Mouse (Mus musculus) lung, postnatal 0 days (tissue): ENCODE data around the gene Tmem56. TPM values are rescaled to one million over a fixed set of nuclear protein-coding genes. Genes with fewer than 3 reads are reported as not detected.

Source experiments
- ATAC-seq: fragments of 200-750 bp; cut with Nextera tagmentation; 2 replicates; pipeline ENCODE4 v1.8.0; 2017; ENCODE audit warnings: moderate library complexity
- DNase-seq: peaks from one replicate; pipeline ENCODE4 v3.0.0-alpha.2; 2016; ENCODE audit warnings: low spot score
- H3K27ac ChIP-seq: fragments of 300-500 bp; sonication (generic); 2 replicates; pipeline ENCODE4 v1.5.1; 2014; ENCODE audit warnings: antibody characterized with exemption, mild to moderate bottlenecking, low read length, mixed read lengths
- H3K27me3 ChIP-seq: fragments of 300-500 bp; sonication (generic); replicated peaks from 2 replicates; pipeline ENCODE4 v1.6.1; 2014; ENCODE audit warnings: low read length, mixed read lengths; ENCODE audit not compliant: insufficient read depth
- H3K36me3 ChIP-seq: fragments of 300-500 bp; sonication (generic); 2 replicates; pipeline ENCODE4 v1.6.1; 2014; ENCODE audit warnings: low read length, mixed read lengths; ENCODE audit not compliant: insufficient read depth
- H3K4me1 ChIP-seq: fragments of 300-500 bp; sonication (generic); 2 replicates; pipeline ENCODE4 v1.6.1; 2014; ENCODE audit warnings: antibody characterized with exemption, low read depth, low read length, mixed read lengths; ENCODE audit not compliant: insufficient read depth
- H3K4me2 ChIP-seq: fragments of 300-500 bp; sonication (generic); replicated peaks from 2 replicates; pipeline ENCODE4 v1.6.1; 2014; ENCODE audit warnings: low read depth, mild to moderate bottlenecking, low read length, moderate library complexity, mixed read lengths
- H3K4me3 ChIP-seq: fragments of 300-500 bp; sonication (generic); 2 replicates; pipeline ENCODE4 v1.5.1; 2014; ENCODE audit warnings: low read depth, low read length
- H3K9ac ChIP-seq: fragments of 300-500 bp; sonication (generic); replicated peaks from 2 replicates; pipeline ENCODE4 v1.6.1; 2014; ENCODE audit warnings: low read depth, mild to moderate bottlenecking
- H3K9me3 ChIP-seq: fragments of 300-500 bp; sonication (generic); 2 replicates; pipeline ENCODE4 v1.6.1; 2016; ENCODE audit warnings: low read length, mixed read lengths
- CTCF ChIP-seq: IDR thresholded peaks from 2 replicates; pipeline ENCODE4 v1.5.1; 2016; ENCODE audit warnings: antibody characterized with exemption, mild to moderate bottlenecking
- EP300 ChIP-seq: IDR thresholded peaks from 2 replicates; pipeline ENCODE4 v1.6.1; 2016; ENCODE audit warnings: antibody characterized with exemption, mild to moderate bottlenecking, control low read depth
- WGBS: fragments of 180-500 bp; shearing (Covaris S2); extraction: QIAGEN DNeasy Blood & Tissue Kit; methylation state at CpG from one replicate; pipeline ENCODE4 v1.1.7; 2014; 5-methylcytosine and 5-hydroxymethylcytosine counted together
- polyA plus RNA-seq: library from polyadenylated mRNA; unstranded; fragments of >200 nt; fragmentation: Nextera tagmentation; extraction: Ambion mirVana; gene quantifications from 2 replicates; pipeline ENCODE4 v1.2.1, GENCODE M21; 2015

Gene Tmem56
- polyA plus RNA-seq, 1 experiment from 2014 or later: 1.5 TPM

DNA sequence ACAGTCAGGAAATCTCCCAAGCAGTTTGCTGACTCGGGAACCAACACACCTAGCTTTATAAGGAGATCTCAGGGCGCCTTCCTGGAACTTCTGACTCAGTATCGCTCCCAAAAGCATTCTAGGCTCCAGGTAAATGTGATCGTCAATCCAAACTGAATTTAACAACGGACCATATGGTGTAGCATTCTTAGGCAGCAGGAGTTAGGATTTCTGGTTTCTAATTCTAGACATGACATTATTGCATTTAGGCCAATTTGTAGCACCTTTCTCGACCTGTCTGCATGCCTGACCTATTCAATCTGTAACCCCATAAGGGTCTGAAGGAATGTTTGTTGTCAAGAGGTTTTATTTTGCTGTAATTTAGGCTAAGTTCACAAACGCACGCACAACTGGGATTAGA, 7.8 kb upstream of the Tmem56 start:
- no peaks in the 10 kb centered on the region for H3K27me3 ChIP-seq
- no peaks in the 10 kb centered on the region for H3K9me3 ChIP-seq
- DNase-seq (no peak), ATAC-seq (no peak)
- H3K9ac ChIP-seq: no peak overlapping the region
- H3K27ac ChIP-seq: no peak overlapping the region
- H3K36me3 ChIP-seq: no peaks in the 10 kb centered on the region
- WGBS: 71% methylated on average over 8 of the region's 8 CpGs
- peak overlapping the region; percentile 64 for H3K4me2 ChIP-seq
- TF ChIP-seq CTCF (no peak), EP300 (no peak)
- no peaks in the 10 kb centered on the region; the same call in 1 of the 2 replicates for H3K4me1 ChIP-seq
- H3K4me3 ChIP-seq: peak overlapping the region; percentile 69

DNA sequence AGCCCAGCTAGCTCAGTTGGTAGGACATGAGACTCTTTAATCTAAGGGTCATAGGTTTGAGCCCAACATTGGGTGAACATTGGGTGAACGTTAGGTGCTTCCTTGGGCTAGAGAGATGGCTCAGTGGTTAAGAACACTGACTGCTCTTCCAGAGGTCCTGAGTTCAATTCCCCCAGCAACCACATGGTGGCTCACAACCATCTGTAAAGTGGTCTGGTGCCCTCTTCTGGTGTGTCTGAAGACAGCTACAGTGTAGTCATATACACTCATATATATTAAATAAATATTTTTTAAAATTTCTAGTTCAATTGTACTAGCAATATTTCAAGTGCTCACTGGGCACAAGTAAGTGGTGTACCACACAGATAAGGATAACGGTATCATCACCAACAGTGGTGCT, 4.3 kb upstream of the Tmem56 start:
- ATAC-seq: no peak
- H3K9ac ChIP-seq: no peak overlapping the region
- no peak for DNase-seq
- H3K4me3 ChIP-seq: no peak overlapping the region
- no peak overlapping the region for H3K27ac ChIP-seq
- 96% methylated on average over 2 of the region's 2 CpGs for WGBS
- no peaks in the 10 kb centered on the region; the same call in 1 of the 2 replicates for H3K4me1 ChIP-seq
- TF ChIP-seq EP300: no peak
- peak; percentile 41 for TF ChIP-seq CTCF
- H3K9me3 ChIP-seq: no peaks in the 10 kb centered on the region
- no peak overlapping the region for H3K4me2 ChIP-seq
- no peaks in the 10 kb centered on the region for H3K27me3 ChIP-seq
- H3K36me3 ChIP-seq: no peaks in the 10 kb centered on the region

DNA sequence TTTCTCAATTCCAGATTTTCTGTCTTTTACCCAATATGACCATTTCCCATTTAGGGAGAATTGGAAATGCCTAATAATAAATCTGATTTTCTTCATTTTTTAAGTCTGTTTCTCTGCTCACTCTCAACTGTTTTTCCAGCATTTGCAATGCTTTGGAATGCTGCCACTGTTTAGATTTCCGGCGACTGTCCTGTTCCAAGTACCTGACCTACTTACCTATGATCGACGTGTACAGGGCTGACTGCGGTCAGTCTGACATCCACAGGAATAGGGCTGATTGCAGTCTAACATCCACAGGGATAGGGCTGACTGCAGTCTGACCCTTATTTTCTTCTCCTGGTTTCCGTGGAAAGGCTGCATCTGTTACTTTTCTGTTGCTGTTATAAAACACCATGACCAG, 2.3 kb upstream of the Tmem56 start:
- Histone ChIP-seq H3K9me3 (no peaks in the 10 kb centered on the region), H3K36me3 (no peaks in the 10 kb centered on the region), H3K4me2 (no peak overlapping the region), H3K9ac (no peak overlapping the region), H3K27me3 (no peaks in the 10 kb centered on the region), H3K27ac (no peak overlapping the region), H3K4me1 (no peaks in the 10 kb centered on the region), H3K4me3 (no peak overlapping the region)
- TF ChIP-seq EP300 (no peak), CTCF (no peak)
- WGBS: 82% methylated on average over 6 of the region's 6 CpGs
- no peak for DNase-seq
- no peak for ATAC-seq

DNA sequence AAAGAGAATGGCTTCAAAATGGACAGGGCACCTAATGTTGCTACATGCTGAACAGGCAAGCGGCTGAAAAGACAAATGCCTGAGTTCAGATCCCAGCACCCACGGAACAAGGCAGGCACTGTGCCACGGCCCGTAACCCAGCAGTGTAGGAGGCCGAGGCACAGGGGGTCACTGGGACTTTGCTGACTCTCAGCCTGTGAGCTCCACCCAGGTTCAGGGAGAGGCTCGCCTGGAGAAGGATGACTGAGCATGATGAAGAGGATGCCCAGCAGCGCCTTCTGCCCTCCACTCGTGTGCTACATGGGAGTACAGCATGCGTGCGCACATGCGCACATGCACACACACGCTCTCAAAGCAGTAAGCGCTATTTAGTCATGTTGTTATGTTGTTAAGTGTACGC, 3.2 kb downstream of the Tmem56 start:
- no peak for ATAC-seq
- Histone ChIP-seq H3K9ac (no peak overlapping the region), H3K4me1 (no peaks in the 10 kb centered on the region), H3K27ac (no peak overlapping the region), H3K4me2 (no peak overlapping the region), H3K36me3 (no peaks in the 10 kb centered on the region), H3K4me3 (no peak overlapping the region), H3K9me3 (no peaks in the 10 kb centered on the region), H3K27me3 (no peaks in the 10 kb centered on the region)
- 84% methylated on average over 14 of the region's 14 CpGs for WGBS
- no peak for TF ChIP-seq EP300
- TF ChIP-seq CTCF: no peak
- DNase-seq: no peak

DNA sequence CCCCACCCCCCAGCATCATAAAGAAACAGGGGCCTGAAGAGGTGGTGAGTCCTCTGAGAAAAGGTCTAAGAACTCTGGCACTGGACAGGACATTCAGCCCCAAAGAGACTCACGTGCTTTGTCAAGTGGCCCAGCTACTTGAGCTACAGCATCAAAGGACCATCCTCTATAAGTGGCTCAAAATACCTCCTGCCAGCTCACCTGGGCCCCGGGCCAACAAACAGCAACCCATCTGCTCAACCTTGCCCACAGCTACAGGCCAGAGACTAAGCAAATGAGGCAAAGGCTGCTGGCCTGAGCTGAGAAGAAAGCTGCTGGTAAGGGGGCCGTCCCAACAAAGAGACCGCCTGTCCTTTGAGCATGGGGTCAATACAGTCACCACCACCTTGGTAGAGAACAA, 5.3 kb downstream of the Tmem56 start:
- Histone ChIP-seq H3K27me3 (no peaks in the 10 kb centered on the region), H3K9ac (no peak overlapping the region), H3K36me3 (no peaks in the 10 kb centered on the region), H3K4me3 (no peak overlapping the region), H3K27ac (no peak overlapping the region), H3K9me3 (no peaks in the 10 kb centered on the region), H3K4me1 (no peaks in the 10 kb centered on the region), H3K4me2 (no peak overlapping the region)
- ATAC-seq: peak; percentile 48; the same call in 1 of the 2 replicates
- TF ChIP-seq CTCF (no peak), EP300 (no peak)
- 55% methylated on average over 4 of the region's 4 CpGs for WGBS
- peak; percentile 37 for DNase-seq

- 58% methylated on average over 4 of the region's 4 CpGs for WGBS
- ATAC-seq (no peak), DNase-seq (no peak)
- Histone ChIP-seq H3K4me3 (no peak overlapping the region), H3K36me3 (no peaks in the 10 kb centered on the region), H3K4me1 (no peaks in the 10 kb centered on the region), H3K9ac (no peak overlapping the region), H3K27ac (no peak overlapping the region), H3K9me3 (no peaks in the 10 kb centered on the region), H3K27me3 (no peaks in the 10 kb centered on the region), H3K4me2 (no peak overlapping the region)
- no peak for TF ChIP-seq EP300
- TF ChIP-seq CTCF: no peak
These were observed 5.9 kb downstream of the Tmem56 start for GRCm38 (mm10) chr3:121277009-121277408.

GRCm38 (mm10) chr3:121274010-121274409, 8.9 kb downstream of the Tmem56 start:
- Histone ChIP-seq H3K36me3 (no peaks in the 10 kb centered on the region), H3K4me1 (no peaks in the 10 kb centered on the region), H3K9ac (no peak overlapping the region), H3K27ac (no peak overlapping the region), H3K4me3 (no peak overlapping the region), H3K27me3 (no peaks in the 10 kb centered on the region), H3K9me3 (no peaks in the 10 kb centered on the region), H3K4me2 (no peak overlapping the region)
- TF ChIP-seq EP300: no peak
- no peak for TF ChIP-seq CTCF
- 92% methylated on average over 2 of the region's 2 CpGs for WGBS
- ATAC-seq (no peak), DNase-seq (no peak)
